Mouse (Mus musculus): ENCODE measurements around the gene 1700023F06Rik. TPM values are rescaled to one million over a fixed set of nuclear protein-coding genes. Genes with fewer than 3 reads are reported as not detected.
A peak's percentile ranks its signal among the peaks of the same experiment; 100 is the strongest.

The 1700023F06Rik gene
- polyA plus RNA-seq, 2 experiments, result 0.57 to 0.88 TPM

DNA sequence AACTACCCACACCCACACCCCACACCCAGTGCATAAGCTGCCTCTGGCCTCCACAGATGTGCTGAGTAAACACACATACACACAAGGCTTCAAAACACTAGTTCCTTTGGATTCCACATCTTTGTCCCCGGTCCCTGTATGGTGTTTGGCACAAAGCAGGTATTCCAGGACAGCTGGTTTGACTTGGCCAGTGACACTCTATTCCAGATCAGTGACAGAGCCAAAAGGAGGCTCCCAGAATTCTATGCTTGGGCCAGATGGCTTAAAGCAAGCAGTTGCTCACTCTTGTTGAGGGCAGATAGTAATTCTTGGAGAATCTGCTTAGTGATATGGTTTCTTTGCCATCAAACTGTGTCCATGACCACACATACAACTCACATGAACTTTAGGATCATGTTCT, 26.1 kb upstream of the 1700023F06Rik start:
- Histone ChIP-seq H3K9ac (ENCODE audit: low read depth, low read length, severe bottlenecking) (no peak overlapping the region), H3K36me3 (ENCODE audit: control insufficient read depth, insufficient read depth, low read length) (peaks cover 49% of the 10 kb centered on the region), H3K4me1 (ENCODE audit: control insufficient read depth, insufficient read depth, low read length) (no peaks in the 10 kb centered on the region), H3K4me3 (replicated peaks; ENCODE audit: low read length) (no peak overlapping the region), H3K27me3 (ENCODE audit: control insufficient read depth, insufficient read depth, low read length) (no peaks in the 10 kb centered on the region), H3K9me3 (ENCODE audit: control insufficient read depth, low read length) (no peaks in the 10 kb centered on the region), H3K4me2 (replicated peaks; ENCODE audit: low read depth, low read length, severe bottlenecking) (no peak overlapping the region), H3K27ac (replicated peaks; ENCODE audit: low read depth, low read length) (no peak overlapping the region)
- DNase-seq (ENCODE audit: low spot score) (no peak), ATAC-seq (ENCODE audit: low FRiP score, low read depth) (no peak)
- 78% methylated on average over 1 of the region's 1 CpGs for WGBS
- no peak for TF ChIP-seq POLR2A (IDR thresholded peaks at IDR 0.05; ENCODE audit: borderline replicate concordance, extremely low read depth, insufficient read depth, insufficient read length)

DNA sequence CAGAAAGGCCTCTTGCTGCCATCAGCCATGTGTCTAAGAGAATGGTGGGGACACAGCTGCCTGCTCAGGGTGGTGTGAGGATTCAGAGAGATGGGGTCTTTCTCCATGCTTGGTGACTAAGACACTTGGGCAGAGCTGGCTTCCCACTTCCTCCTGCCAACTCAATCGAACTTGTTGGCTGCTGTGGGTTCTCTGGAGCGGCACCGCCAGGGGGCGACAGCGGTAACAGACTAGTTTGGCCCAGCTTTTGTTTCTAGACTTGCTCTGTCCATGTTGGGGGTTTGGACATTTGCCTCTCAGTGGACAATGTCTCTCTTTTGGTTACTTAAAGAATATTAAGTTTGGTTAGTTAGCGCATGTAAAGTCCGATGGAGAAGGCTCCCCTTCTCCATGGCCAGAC, 24.6 kb upstream of the 1700023F06Rik start:
- no peak for ATAC-seq (ENCODE audit: low FRiP score, low read depth)
- Histone ChIP-seq H3K9me3 (ENCODE audit: control insufficient read depth, low read length) (no peaks in the 10 kb centered on the region), H3K27me3 (ENCODE audit: control insufficient read depth, insufficient read depth, low read length) (no peaks in the 10 kb centered on the region), H3K27ac (replicated peaks; ENCODE audit: low read depth, low read length) (no peak overlapping the region), H3K36me3 (ENCODE audit: control insufficient read depth, insufficient read depth, low read length) (peaks cover 42% of the 10 kb centered on the region), H3K4me1 (ENCODE audit: control insufficient read depth, insufficient read depth, low read length) (no peaks in the 10 kb centered on the region), H3K9ac (ENCODE audit: low read depth, low read length, severe bottlenecking) (no peak overlapping the region), H3K4me2 (replicated peaks; ENCODE audit: low read depth, low read length, severe bottlenecking) (no peak overlapping the region), H3K4me3 (replicated peaks; ENCODE audit: low read length) (no peak overlapping the region)
- 34% methylated on average over 7 of the region's 7 CpGs for WGBS
- TF ChIP-seq POLR2A (IDR thresholded peaks at IDR 0.05; ENCODE audit: borderline replicate concordance, extremely low read depth, insufficient read depth, insufficient read length), result no peak
- DNase-seq (ENCODE audit: low spot score), result peak; percentile 75

- no peak for DNase-seq (ENCODE audit: low spot score)
- H3K27ac ChIP-seq (replicated peaks; ENCODE audit: low read depth, low read length), result no peak overlapping the region
- H3K9me3 ChIP-seq (ENCODE audit: control insufficient read depth, low read length), result no peaks in the 10 kb centered on the region
- no peak for ATAC-seq (ENCODE audit: low FRiP score, low read depth)
- TF ChIP-seq POLR2A (IDR thresholded peaks at IDR 0.05; ENCODE audit: borderline replicate concordance, extremely low read depth, insufficient read depth, insufficient read length), result no peak
- H3K4me3 ChIP-seq (replicated peaks; ENCODE audit: low read length), result no peak overlapping the region
- H3K4me2 ChIP-seq (replicated peaks; ENCODE audit: low read depth, low read length, severe bottlenecking), result no peak overlapping the region
- H3K36me3 ChIP-seq (ENCODE audit: control insufficient read depth, insufficient read depth, low read length), result peaks cover 45% of the 10 kb centered on the region
- 93% methylated on average over 7 of the region's 7 CpGs for WGBS
- no peak overlapping the region for H3K9ac ChIP-seq (ENCODE audit: low read depth, low read length, severe bottlenecking)
- no peaks in the 10 kb centered on the region for H3K4me1 ChIP-seq (ENCODE audit: control insufficient read depth, insufficient read depth, low read length)
- H3K27me3 ChIP-seq (ENCODE audit: control insufficient read depth, insufficient read depth, low read length), result no peaks in the 10 kb centered on the region
These were observed 23.0 kb upstream of the 1700023F06Rik start for GRCm38 (mm10) chr11:103231367-103231766.

DNA sequence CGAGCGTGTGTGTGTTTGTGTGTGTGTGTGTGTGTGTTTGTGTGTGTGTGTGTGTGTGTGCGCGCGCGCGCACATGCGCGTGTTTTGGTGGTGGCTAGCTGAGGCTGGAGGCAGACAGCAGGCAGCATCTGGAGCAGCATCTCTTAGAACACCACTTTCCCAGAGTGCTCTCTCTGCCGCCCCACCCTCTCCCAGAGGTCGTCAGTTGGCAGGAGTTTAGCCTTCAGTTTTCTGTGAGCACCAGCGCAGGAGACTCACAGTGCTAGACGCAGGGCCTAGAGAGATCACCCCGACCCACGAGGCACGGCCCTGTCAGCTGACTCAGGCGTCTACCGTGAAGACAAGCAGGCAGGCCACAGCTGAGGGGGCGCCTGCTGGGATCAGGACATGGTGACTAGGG, 22.3 kb upstream of the 1700023F06Rik start:
- H3K27me3 ChIP-seq (ENCODE audit: control insufficient read depth, insufficient read depth, low read length), result no peaks in the 10 kb centered on the region
- H3K27ac ChIP-seq (replicated peaks; ENCODE audit: low read depth, low read length), result no peak overlapping the region
- H3K4me1 ChIP-seq (ENCODE audit: control insufficient read depth, insufficient read depth, low read length), result no peaks in the 10 kb centered on the region
- no peak for TF ChIP-seq POLR2A (IDR thresholded peaks at IDR 0.05; ENCODE audit: borderline replicate concordance, extremely low read depth, insufficient read depth, insufficient read length)
- DNase-seq (ENCODE audit: low spot score), result no peak
- peaks cover 49% of the 10 kb centered on the region for H3K36me3 ChIP-seq (ENCODE audit: control insufficient read depth, insufficient read depth, low read length)
- no peak overlapping the region for H3K4me3 ChIP-seq (replicated peaks; ENCODE audit: low read length)
- H3K9ac ChIP-seq (ENCODE audit: low read depth, low read length, severe bottlenecking), result no peak overlapping the region
- no peak for ATAC-seq (ENCODE audit: low FRiP score, low read depth)
- no peak overlapping the region for H3K4me2 ChIP-seq (replicated peaks; ENCODE audit: low read depth, low read length, severe bottlenecking)
- 84% methylated on average over 18 of the region's 19 CpGs for WGBS
- no peaks in the 10 kb centered on the region for H3K9me3 ChIP-seq (ENCODE audit: control insufficient read depth, low read length)

DNA sequence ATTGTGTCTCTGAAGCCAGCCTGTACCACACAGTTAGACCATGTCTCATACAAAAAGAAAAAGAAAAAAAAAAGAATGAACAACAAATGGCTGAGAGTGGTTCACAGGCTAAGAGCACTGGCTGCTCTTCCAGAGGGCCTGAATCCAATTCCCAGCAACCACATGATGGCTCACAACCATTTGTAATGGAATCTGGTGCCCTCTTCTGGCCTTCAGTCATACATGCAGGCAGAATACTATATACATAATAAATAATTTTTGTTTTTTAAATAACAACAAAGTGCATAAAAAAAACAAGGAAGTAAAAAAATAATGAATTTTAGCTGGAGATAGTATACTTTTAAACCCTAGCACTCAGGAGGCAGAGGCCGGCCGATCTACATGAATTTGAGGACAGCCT, 21.2 kb upstream of the 1700023F06Rik start:
- no peak for ATAC-seq (ENCODE audit: low FRiP score, low read depth)
- Histone ChIP-seq H3K9ac (ENCODE audit: low read depth, low read length, severe bottlenecking) (no peak overlapping the region), H3K36me3 (ENCODE audit: control insufficient read depth, insufficient read depth, low read length) (peaks cover 58% of the 10 kb centered on the region), H3K27ac (replicated peaks; ENCODE audit: low read depth, low read length) (no peak overlapping the region), H3K4me1 (ENCODE audit: control insufficient read depth, insufficient read depth, low read length) (no peaks in the 10 kb centered on the region), H3K27me3 (ENCODE audit: control insufficient read depth, insufficient read depth, low read length) (no peaks in the 10 kb centered on the region), H3K9me3 (ENCODE audit: control insufficient read depth, low read length) (no peaks in the 10 kb centered on the region), H3K4me3 (replicated peaks; ENCODE audit: low read length) (no peak overlapping the region), H3K4me2 (replicated peaks; ENCODE audit: low read depth, low read length, severe bottlenecking) (no peak overlapping the region)
- WGBS, result 100% methylated on average over 2 of the region's 2 CpGs
- DNase-seq (ENCODE audit: low spot score), result no peak
- no peak for TF ChIP-seq POLR2A (IDR thresholded peaks at IDR 0.05; ENCODE audit: borderline replicate concordance, extremely low read depth, insufficient read depth, insufficient read length)

DNA sequence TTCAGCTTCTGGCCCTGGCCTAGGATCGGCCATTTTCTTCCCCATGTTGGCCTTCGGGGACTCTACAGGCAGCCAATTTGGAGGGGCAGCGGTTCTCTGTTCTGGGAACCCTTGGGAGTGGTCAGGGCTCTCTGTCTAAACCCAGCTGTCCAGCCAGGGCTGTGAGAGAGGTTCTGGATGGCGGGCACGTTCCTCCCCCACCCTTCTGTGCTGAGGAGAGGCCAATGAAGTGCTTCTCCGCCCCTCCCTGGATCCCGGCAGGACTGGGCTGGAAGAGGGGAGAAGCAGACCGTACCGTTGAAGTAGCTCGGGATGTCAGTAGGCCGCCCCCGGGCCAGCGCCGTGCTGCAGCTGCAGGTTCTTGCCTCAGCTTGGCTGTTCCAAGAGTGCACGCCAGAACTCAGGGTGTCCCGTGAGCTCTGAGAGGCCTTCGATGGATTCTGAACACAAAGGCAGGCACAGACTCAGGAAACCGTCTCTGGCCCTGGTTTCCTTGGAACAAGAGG, 15.6 kb upstream of the 1700023F06Rik start:
- Histone ChIP-seq H3K27ac (replicated peaks; ENCODE audit: low read depth, low read length) (0 out of 2 replicates have a peak overlapping the region, but pooled peaks have one; percentile 13), H3K4me1 (ENCODE audit: control insufficient read depth, insufficient read depth, low read length) (no peaks in the 10 kb centered on the region), H3K27me3 (ENCODE audit: control insufficient read depth, insufficient read depth, low read length) (no peaks in the 10 kb centered on the region), H3K9ac (ENCODE audit: low read depth, low read length, severe bottlenecking) (no peak overlapping the region), H3K4me2 (replicated peaks; ENCODE audit: low read depth, low read length, severe bottlenecking) (no peak overlapping the region), H3K36me3 (ENCODE audit: control insufficient read depth, insufficient read depth, low read length) (peaks cover 75% of the 10 kb centered on the region), H3K9me3 (ENCODE audit: control insufficient read depth, low read length) (no peaks in the 10 kb centered on the region), H3K4me3 (replicated peaks; ENCODE audit: low read length) (no peak overlapping the region)
- 63% methylated on average over 18 of the region's 18 CpGs for WGBS
- DNase-seq (ENCODE audit: low spot score) (no peak), ATAC-seq (ENCODE audit: low FRiP score, low read depth) (no peak)
- no peak for TF ChIP-seq POLR2A (IDR thresholded peaks at IDR 0.05; ENCODE audit: borderline replicate concordance, extremely low read depth, insufficient read depth, insufficient read length)

Measured in limb, embryonic 14.5 days (tissue).